Mouse (Mus musculus): ENCODE measurements around the gene Ppp1r32. TPM values are rescaled to one million over a fixed set of nuclear protein-coding genes. Genes with fewer than 3 reads are reported as not detected.

Ppp1r32 gene
- polyA plus RNA-seq, 1 experiment = 398 TPM

DNA sequence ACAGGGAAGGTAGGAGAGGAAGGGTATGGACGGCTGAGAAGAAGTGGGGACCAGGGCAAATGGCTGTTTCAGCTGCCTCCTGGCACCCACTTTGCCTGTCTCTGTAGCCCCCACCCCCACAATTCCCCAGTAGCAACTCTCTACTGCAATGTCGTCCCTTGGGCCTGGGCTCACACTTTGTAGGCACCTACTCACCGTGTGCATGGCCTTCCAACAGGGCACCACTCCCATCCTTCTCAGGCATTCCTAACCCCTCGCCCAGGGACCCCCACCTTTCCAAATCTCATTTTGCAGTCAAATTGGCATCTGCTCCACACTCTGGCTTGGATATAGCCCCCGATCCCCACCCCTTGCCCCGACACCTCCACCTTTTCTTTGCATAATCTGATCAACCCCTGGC lies 33.5 kb downstream of the Ppp1r32 start:
- Histone ChIP-seq H3K27me3 (ENCODE audit: control insufficient read depth, insufficient read depth, low read length) (no peaks in the 10 kb centered on the region), H3K4me1 (ENCODE audit: control insufficient read depth, insufficient read depth, low read length) (peaks cover 5% of the 10 kb centered on the region), H3K4me3 (ENCODE audit: control insufficient read depth, low read depth, low read length) (no peak overlapping the region), H3K36me3 (ENCODE audit: control insufficient read depth, insufficient read depth, low read length) (no peaks in the 10 kb centered on the region), H3K27ac (ENCODE audit: control insufficient read depth, insufficient read depth, low read depth, low read length) (no peak overlapping the region)
- TF ChIP-seq CTCF (IDR thresholded peaks at IDR 0.05; ENCODE audit: control insufficient read depth, insufficient read depth, insufficient replicate concordance, low read depth, low read length) (no peak), POLR2A (IDR thresholded peaks at IDR 0.05; ENCODE audit: control insufficient read depth, low read depth, low read length) (no peak)

- TF ChIP-seq CTCF (IDR thresholded peaks at IDR 0.05; ENCODE audit: control insufficient read depth, insufficient read depth, insufficient replicate concordance, low read depth, low read length) = no peak
- TF ChIP-seq POLR2A (IDR thresholded peaks at IDR 0.05; ENCODE audit: control insufficient read depth, low read depth, low read length) = no peak
- no peaks in the 10 kb centered on the region for H3K36me3 ChIP-seq (ENCODE audit: control insufficient read depth, insufficient read depth, low read length)
Observed at GRCm38 (mm10) chr19:10448275-10448674, 34.5 kb downstream of the Ppp1r32 start.

DNA sequence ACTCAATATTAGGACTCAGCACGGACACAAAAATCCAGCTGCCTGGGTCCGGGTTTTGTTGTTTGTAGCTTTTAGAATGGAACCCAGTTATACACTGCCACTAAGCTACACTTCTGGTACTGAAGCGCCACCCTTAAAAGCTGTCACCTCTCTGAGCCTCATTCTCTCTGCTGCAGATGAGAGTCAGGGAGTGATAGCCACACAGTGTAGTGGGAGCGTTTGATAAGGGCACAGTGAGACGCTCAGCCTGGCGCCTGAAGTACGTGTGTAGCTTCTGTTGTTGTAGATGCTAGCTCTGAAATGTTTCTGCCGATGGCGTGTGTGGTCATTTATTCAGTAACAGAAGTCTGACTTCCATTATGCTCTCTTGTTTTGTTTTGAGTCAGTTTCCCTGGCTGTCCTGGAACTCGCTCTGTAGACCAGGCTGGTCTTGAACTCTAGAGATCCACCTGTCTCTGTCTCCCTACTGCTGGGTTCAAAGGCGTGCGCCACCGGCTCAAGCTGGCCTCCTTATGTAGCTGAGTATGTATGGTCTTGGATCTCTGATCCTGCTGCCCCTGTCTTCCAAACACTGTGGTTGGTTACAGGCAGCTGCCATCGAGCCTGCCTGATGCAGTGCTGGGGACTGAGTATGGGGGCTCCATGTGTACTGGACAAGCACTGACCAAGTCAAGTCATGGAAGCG lies 37.9 kb downstream of the Ppp1r32 start:
- TF ChIP-seq CTCF (IDR thresholded peaks at IDR 0.05; ENCODE audit: control insufficient read depth, insufficient read depth, insufficient replicate concordance, low read depth, low read length) (no peak), POLR2A (IDR thresholded peaks at IDR 0.05; ENCODE audit: control insufficient read depth, low read depth, low read length) (no peak)
- Histone ChIP-seq H3K4me1 (ENCODE audit: control insufficient read depth, insufficient read depth, low read length) (no peaks in the 10 kb centered on the region), H3K4me3 (ENCODE audit: control insufficient read depth, low read depth, low read length) (no peak overlapping the region), H3K27me3 (ENCODE audit: control insufficient read depth, insufficient read depth, low read length) (no peaks in the 10 kb centered on the region), H3K27ac (ENCODE audit: control insufficient read depth, insufficient read depth, low read depth, low read length) (no peak overlapping the region), H3K36me3 (ENCODE audit: control insufficient read depth, insufficient read depth, low read length) (no peaks in the 10 kb centered on the region)

More at GRCm38 (mm10) chr19:10448275-10448674, 34.5 kb downstream of the Ppp1r32 start:
- H3K4me3 ChIP-seq (ENCODE audit: control insufficient read depth, low read depth, low read length) = no peak overlapping the region
- H3K27me3 ChIP-seq (ENCODE audit: control insufficient read depth, insufficient read depth, low read length) = no peaks in the 10 kb centered on the region
- H3K27ac ChIP-seq (ENCODE audit: control insufficient read depth, insufficient read depth, low read depth, low read length) = no peak overlapping the region
- H3K4me1 ChIP-seq (ENCODE audit: control insufficient read depth, insufficient read depth, low read length) = peaks cover 5% of the 10 kb centered on the region

DNA sequence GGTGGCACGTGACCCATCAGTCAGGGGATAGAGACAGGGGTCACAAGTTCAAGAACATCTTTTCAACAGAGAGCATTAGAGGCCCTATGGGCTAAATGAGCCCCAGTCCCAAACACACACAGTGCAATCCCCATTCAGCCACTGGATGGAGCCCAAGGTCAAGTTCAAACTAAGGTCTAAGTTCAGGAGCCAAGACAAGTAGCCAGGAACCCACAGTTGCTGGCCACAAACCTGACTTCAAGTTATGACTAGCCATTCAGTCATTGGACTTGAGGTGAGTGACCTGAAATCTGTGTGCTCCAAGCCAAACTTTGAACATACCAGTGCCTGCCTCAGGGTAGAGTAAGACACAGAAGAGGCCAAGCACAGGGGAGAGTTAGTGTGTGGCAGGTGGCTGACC lies 45.2 kb downstream of the Ppp1r32 start:
- no peak for TF ChIP-seq POLR2A (IDR thresholded peaks at IDR 0.05; ENCODE audit: control insufficient read depth, low read depth, low read length)
- TF ChIP-seq CTCF (IDR thresholded peaks at IDR 0.05; ENCODE audit: control insufficient read depth, insufficient read depth, insufficient replicate concordance, low read depth, low read length) = no peak
- H3K4me3 ChIP-seq (ENCODE audit: control insufficient read depth, low read depth, low read length) = no peak overlapping the region
- no peaks in the 10 kb centered on the region for H3K4me1 ChIP-seq (ENCODE audit: control insufficient read depth, insufficient read depth, low read length)
- no peaks in the 10 kb centered on the region for H3K36me3 ChIP-seq (ENCODE audit: control insufficient read depth, insufficient read depth, low read length)
- H3K27ac ChIP-seq (ENCODE audit: control insufficient read depth, insufficient read depth, low read depth, low read length) = no peak overlapping the region
- no peaks in the 10 kb centered on the region for H3K27me3 ChIP-seq (ENCODE audit: control insufficient read depth, insufficient read depth, low read length)

GRCm38 (mm10) chr19:10436726-10437125 lies 46.0 kb downstream of the Ppp1r32 start:
- no peak overlapping the region for H3K27ac ChIP-seq (ENCODE audit: control insufficient read depth, insufficient read depth, low read depth, low read length)
- no peaks in the 10 kb centered on the region for H3K4me1 ChIP-seq (ENCODE audit: control insufficient read depth, insufficient read depth, low read length)
- no peaks in the 10 kb centered on the region for H3K36me3 ChIP-seq (ENCODE audit: control insufficient read depth, insufficient read depth, low read length)
- H3K27me3 ChIP-seq (ENCODE audit: control insufficient read depth, insufficient read depth, low read length) = no peaks in the 10 kb centered on the region
- no peak overlapping the region for H3K4me3 ChIP-seq (ENCODE audit: control insufficient read depth, low read depth, low read length)
- TF ChIP-seq CTCF (IDR thresholded peaks at IDR 0.05; ENCODE audit: control insufficient read depth, insufficient read depth, insufficient replicate concordance, low read depth, low read length) (no peak), POLR2A (IDR thresholded peaks at IDR 0.05; ENCODE audit: control insufficient read depth, low read depth, low read length) (no peak)

DNA sequence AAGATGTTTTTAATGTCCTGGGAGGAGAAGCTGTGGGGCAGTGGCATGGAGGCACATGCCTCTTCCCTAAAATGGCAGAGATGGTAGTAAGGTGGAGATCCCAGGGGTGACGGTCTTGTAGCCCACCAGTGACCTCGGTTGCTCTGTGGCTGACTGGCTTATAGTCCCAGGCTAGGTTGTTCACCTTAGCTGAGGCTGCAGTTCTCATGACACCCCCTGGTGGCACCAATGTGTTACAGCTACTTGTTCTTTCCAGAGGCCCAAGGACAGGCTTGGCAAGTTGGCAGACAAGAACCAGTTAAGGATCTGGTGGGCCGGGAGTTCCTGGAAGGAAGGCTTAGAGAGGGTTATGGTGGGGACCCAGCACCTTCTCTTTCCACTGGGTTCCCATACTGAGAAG lies 46.8 kb downstream of the Ppp1r32 start:
- no peak for TF ChIP-seq POLR2A (IDR thresholded peaks at IDR 0.05; ENCODE audit: control insufficient read depth, low read depth, low read length)
- TF ChIP-seq CTCF (IDR thresholded peaks at IDR 0.05; ENCODE audit: control insufficient read depth, insufficient read depth, insufficient replicate concordance, low read depth, low read length) = peak; percentile 58; the same call in 1 of the 2 replicates
- H3K4me3 ChIP-seq (ENCODE audit: control insufficient read depth, low read depth, low read length) = no peak overlapping the region
- H3K27ac ChIP-seq (ENCODE audit: control insufficient read depth, insufficient read depth, low read depth, low read length) = no peak overlapping the region
- no peaks in the 10 kb centered on the region for H3K36me3 ChIP-seq (ENCODE audit: control insufficient read depth, insufficient read depth, low read length)
- no peaks in the 10 kb centered on the region for H3K27me3 ChIP-seq (ENCODE audit: control insufficient read depth, insufficient read depth, low read length)
- no peaks in the 10 kb centered on the region for H3K4me1 ChIP-seq (ENCODE audit: control insufficient read depth, insufficient read depth, low read length)

- H3K27ac ChIP-seq (ENCODE audit: control insufficient read depth, insufficient read depth, low read depth, low read length) = no peak overlapping the region
- TF ChIP-seq POLR2A (IDR thresholded peaks at IDR 0.05; ENCODE audit: control insufficient read depth, low read depth, low read length) (no peak), CTCF (IDR thresholded peaks at IDR 0.05; ENCODE audit: control insufficient read depth, insufficient read depth, insufficient replicate concordance, low read depth, low read length) (no peak)
- no peaks in the 10 kb centered on the region for H3K27me3 ChIP-seq (ENCODE audit: control insufficient read depth, insufficient read depth, low read length)
- no peaks in the 10 kb centered on the region for H3K4me1 ChIP-seq (ENCODE audit: control insufficient read depth, insufficient read depth, low read length)
- no peak overlapping the region for H3K4me3 ChIP-seq (ENCODE audit: control insufficient read depth, low read depth, low read length)
- no peaks in the 10 kb centered on the region for H3K36me3 ChIP-seq (ENCODE audit: control insufficient read depth, insufficient read depth, low read length)
Observed at GRCm38 (mm10) chr19:10434927-10435326, 47.8 kb downstream of the Ppp1r32 start.

Data from testis, adult 2 months (tissue).